Mouse (Mus musculus) thymus, adult 2 months (tissue): Measurements from ENCODE around the gene Arhgap17.

Source experiments
- CTCF ChIP-seq: fragments of 200-500 bp; IDR thresholded peaks from 2 replicates; pipeline ENCODE4 v1.5.1; 2012; ENCODE audit warnings: mild to moderate bottlenecking, control low read depth, low read length, moderate library complexity, borderline replicate concordance; ENCODE audit not compliant: control insufficient read depth, poor library complexity, insufficient read depth; ENCODE audit errors: extremely low read depth
- POLR2A ChIP-seq: fragments of 200-500 bp; IDR thresholded peaks from 2 replicates; pipeline ENCODE4 v1.6.1; 2012; ENCODE audit warnings: mild to moderate bottlenecking, low read length, control low read depth, moderate library complexity; ENCODE audit not compliant: control insufficient read depth, poor library complexity, insufficient read depth; ENCODE audit errors: extremely low read depth

DNA sequence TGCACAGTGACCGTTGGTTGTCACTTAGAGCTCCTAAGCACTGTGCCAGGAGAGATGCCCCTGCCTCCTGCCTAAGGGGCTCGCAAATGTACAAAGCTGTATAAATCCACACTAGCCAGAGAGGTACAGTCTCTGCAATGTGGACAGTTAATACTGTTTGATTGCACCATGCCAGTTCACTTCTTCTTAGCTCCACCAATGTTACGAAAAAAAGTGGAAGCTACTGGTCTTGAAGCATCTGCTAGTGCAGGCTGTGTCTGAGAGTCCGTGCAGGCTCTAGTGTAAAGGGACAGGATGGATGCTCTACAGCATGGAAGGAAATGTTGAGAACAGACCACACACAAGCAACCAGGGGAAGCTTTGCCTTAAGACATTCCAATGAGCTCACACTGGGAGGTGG is 93.1 kb downstream of the Arhgap17 start:
- TF ChIP-seq CTCF (no peak), POLR2A (no peak)
